Mouse (Mus musculus): ENCODE data around the gene Ip6k3. TPM values are rescaled to one million over a fixed set of nuclear protein-coding genes. Genes with fewer than 3 reads are reported as not detected.

The Ip6k3 gene
- total and polyA plus RNA-seq, 3 experiments: 0.05 TPM; not detected in 2

DNA sequence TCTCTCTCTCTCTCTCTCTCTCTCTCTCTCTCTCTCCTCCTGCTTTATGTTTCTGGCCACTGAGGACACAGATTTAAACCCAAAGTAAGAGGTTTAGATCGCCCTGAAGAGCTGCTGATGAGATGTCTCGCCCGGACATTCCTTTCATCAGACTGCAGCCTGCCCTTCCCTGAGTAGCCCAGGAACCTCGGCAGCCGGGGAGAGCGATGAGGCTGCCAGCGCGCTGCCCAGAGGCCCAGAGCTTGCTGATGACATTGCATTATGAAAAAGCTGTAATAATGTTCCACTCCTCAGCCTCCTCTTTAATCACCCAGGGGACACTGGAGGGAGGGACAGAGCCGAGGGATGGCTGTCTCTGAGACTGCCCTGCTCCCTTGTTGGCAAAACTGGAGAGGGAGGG is 27.3 kb downstream of the Ip6k3 start:
- Histone ChIP-seq H3K9me3 (replicated peaks) (no peaks in the 10 kb centered on the region), H3K4me1 (ENCODE audit: insufficient read depth, low read depth, low read length) (peaks cover 9% of the 10 kb centered on the region), H3K4me3 (ENCODE audit: low read depth, low read length) (no peak overlapping the region), H3K36me3 (replicated peaks) (no peaks in the 10 kb centered on the region), H3K27me3 (ENCODE audit: insufficient read depth, low read length) (peaks cover 46% of the 10 kb centered on the region)
- ATAC-seq (ENCODE audit: extremely low read depth, insufficient number of reproducible peaks, low FRiP score, poor library complexity, severe bottlenecking) (no peak), DNase-seq (ENCODE audit: low spot score) (no peak)
- TF ChIP-seq GATA1 (IDR thresholded peaks at IDR 0.05; ENCODE audit: borderline replicate concordance, low read length): no peak
- TF ChIP-seq POLR2AphosphoS5 (IDR thresholded peaks at IDR 0.05; ENCODE audit: insufficient replicate concordance, low read depth, low read length): no peak
- no peak for TF ChIP-seq TAL1 (conservative IDR thresholded peaks at IDR 0.05; ENCODE audit: low read depth, low read length)
- TF ChIP-seq CTCF (IDR thresholded peaks at IDR 0.05; ENCODE audit: low read depth, low read length): no peak
- TF ChIP-seq GATA2 (IDR thresholded peaks at IDR 0.05; ENCODE audit: borderline replicate concordance, low read depth, low read length): no peak

DNA sequence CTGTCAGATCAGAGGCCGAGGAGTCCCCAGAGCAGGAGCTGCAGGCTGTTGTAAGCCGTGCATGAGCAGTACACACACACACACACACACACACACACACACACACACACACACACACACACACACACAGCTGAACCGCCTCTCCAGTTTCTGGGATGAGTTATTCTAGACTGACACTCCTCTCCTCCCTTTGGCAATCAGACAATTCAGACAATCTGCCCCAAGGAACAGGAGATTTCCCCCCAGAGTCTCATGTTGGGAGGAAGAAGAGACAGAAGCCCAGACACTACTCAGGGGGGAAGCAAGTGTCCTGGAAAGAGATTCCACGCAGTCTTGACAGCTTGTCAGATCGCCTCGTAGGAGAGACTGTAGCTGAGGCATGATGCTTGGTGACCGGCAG is 28.3 kb downstream of the Ip6k3 start:
- peaks cover 16% of the 10 kb centered on the region for H3K4me1 ChIP-seq (ENCODE audit: insufficient read depth, low read depth, low read length)
- ATAC-seq (ENCODE audit: extremely low read depth, insufficient number of reproducible peaks, low FRiP score, poor library complexity, severe bottlenecking) (no peak), DNase-seq (ENCODE audit: low spot score) (no peak)
- TF ChIP-seq TAL1 (conservative IDR thresholded peaks at IDR 0.05; ENCODE audit: low read depth, low read length): no peak
- no peak for TF ChIP-seq GATA2 (IDR thresholded peaks at IDR 0.05; ENCODE audit: borderline replicate concordance, low read depth, low read length)
- TF ChIP-seq CTCF (IDR thresholded peaks at IDR 0.05; ENCODE audit: low read depth, low read length): no peak
- no peak for TF ChIP-seq POLR2AphosphoS5 (IDR thresholded peaks at IDR 0.05; ENCODE audit: insufficient replicate concordance, low read depth, low read length)
- no peak for TF ChIP-seq GATA1 (IDR thresholded peaks at IDR 0.05; ENCODE audit: borderline replicate concordance, low read length)
- no peaks in the 10 kb centered on the region for H3K9me3 ChIP-seq (replicated peaks)
- H3K4me3 ChIP-seq (ENCODE audit: low read depth, low read length): no peak overlapping the region
- H3K36me3 ChIP-seq (replicated peaks): no peaks in the 10 kb centered on the region
- peaks cover 42% of the 10 kb centered on the region for H3K27me3 ChIP-seq (ENCODE audit: insufficient read depth, low read length)

DNA sequence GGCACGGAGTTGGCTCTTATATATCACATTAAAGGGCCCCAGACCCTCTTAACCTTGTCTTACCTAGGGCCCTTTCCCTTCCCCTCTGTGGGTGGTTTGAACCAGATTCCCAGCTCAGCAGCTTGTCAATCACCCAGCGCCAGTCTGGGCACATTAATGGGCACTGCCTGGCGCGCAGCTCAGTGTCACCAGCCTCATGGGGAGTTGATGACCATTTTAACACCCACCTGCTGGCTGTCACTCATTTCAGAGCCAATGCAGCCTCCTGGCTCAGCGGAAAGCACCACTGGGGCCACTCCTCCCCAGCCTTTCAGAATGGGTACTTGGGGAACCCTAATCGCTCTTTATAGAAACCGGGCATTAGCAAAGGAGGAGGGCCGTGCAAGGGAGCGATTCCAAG is 29.2 kb downstream of the Ip6k3 start:
- Histone ChIP-seq H3K4me1 (ENCODE audit: insufficient read depth, low read depth, low read length) (peaks cover 23% of the 10 kb centered on the region), H3K9me3 (replicated peaks) (no peaks in the 10 kb centered on the region), H3K4me3 (ENCODE audit: low read depth, low read length) (no peak overlapping the region), H3K36me3 (replicated peaks) (no peaks in the 10 kb centered on the region), H3K27me3 (ENCODE audit: insufficient read depth, low read length) (peaks cover 39% of the 10 kb centered on the region)
- ATAC-seq (ENCODE audit: extremely low read depth, insufficient number of reproducible peaks, low FRiP score, poor library complexity, severe bottlenecking) (no peak), DNase-seq (ENCODE audit: low spot score) (no peak)
- no peak for TF ChIP-seq CTCF (IDR thresholded peaks at IDR 0.05; ENCODE audit: low read depth, low read length)
- no peak for TF ChIP-seq TAL1 (conservative IDR thresholded peaks at IDR 0.05; ENCODE audit: low read depth, low read length)
- no peak for TF ChIP-seq POLR2AphosphoS5 (IDR thresholded peaks at IDR 0.05; ENCODE audit: insufficient replicate concordance, low read depth, low read length)
- no peak for TF ChIP-seq GATA2 (IDR thresholded peaks at IDR 0.05; ENCODE audit: borderline replicate concordance, low read depth, low read length)
- no peak for TF ChIP-seq GATA1 (IDR thresholded peaks at IDR 0.05; ENCODE audit: borderline replicate concordance, low read length)

DNA sequence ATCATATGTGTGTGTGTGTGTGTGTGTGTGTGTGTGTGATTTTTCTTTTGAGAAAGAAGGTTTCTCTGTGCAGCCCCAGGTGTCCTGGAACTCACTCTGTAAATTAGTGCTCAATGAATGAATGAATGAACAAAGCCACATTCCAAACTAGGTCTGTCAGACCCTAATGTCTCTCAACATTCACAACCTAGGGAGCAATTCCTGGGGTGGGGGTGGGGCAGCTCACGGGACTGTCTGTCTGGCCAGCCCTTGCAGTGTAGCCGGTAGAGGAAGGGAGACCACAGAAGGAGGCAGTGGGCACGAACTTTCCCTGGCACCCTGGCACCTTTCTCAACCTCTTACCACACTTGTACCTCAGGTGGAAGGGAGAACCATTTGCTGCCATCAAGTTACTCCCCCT is 32.9 kb downstream of the Ip6k3 start:
- DNase-seq (ENCODE audit: low spot score) (no peak), ATAC-seq (ENCODE audit: extremely low read depth, insufficient number of reproducible peaks, low FRiP score, poor library complexity, severe bottlenecking) (no peak)
- H3K4me3 ChIP-seq (ENCODE audit: low read depth, low read length): no peak overlapping the region; the same call in 1 of the 2 replicates
- TF ChIP-seq CTCF (IDR thresholded peaks at IDR 0.05; ENCODE audit: low read depth, low read length): no peak
- TF ChIP-seq TAL1 (conservative IDR thresholded peaks at IDR 0.05; ENCODE audit: low read depth, low read length): no peak
- no peak for TF ChIP-seq GATA1 (IDR thresholded peaks at IDR 0.05; ENCODE audit: borderline replicate concordance, low read length)
- no peak for TF ChIP-seq GATA2 (IDR thresholded peaks at IDR 0.05; ENCODE audit: borderline replicate concordance, low read depth, low read length)
- no peak for TF ChIP-seq POLR2AphosphoS5 (IDR thresholded peaks at IDR 0.05; ENCODE audit: insufficient replicate concordance, low read depth, low read length)
- peaks cover 15% of the 10 kb centered on the region; the same call in 1 of the 2 replicates for H3K27me3 ChIP-seq (ENCODE audit: insufficient read depth, low read length)
- H3K36me3 ChIP-seq (replicated peaks): peaks cover 29% of the 10 kb centered on the region
- H3K4me1 ChIP-seq (ENCODE audit: insufficient read depth, low read depth, low read length): peaks cover 50% of the 10 kb centered on the region
- no peaks in the 10 kb centered on the region for H3K9me3 ChIP-seq (replicated peaks)

DNA sequence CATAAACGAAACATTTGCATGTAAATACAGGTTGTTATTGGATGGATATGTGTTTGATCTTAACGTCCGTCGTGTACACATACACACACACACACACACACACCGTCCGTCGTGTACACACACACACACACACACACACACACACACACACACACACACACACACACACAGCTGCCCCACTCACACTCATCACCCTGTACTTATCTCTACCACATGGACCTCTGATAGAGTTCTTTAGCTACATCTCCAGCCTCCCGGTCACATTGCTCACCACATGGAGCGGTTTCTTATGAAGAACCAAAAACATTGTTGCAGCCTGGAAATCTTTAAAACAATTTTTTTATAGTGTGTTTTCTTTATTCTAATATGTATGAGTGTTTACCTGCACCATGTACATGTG is 33.4 kb downstream of the Ip6k3 start:
- ATAC-seq (ENCODE audit: extremely low read depth, insufficient number of reproducible peaks, low FRiP score, poor library complexity, severe bottlenecking) (0 out of 2 replicates have a peak, but pooled peaks have one; percentile 9), DNase-seq (ENCODE audit: low spot score) (no peak)
- Histone ChIP-seq H3K4me1 (ENCODE audit: insufficient read depth, low read depth, low read length) (peaks cover 53% of the 10 kb centered on the region), H3K9me3 (replicated peaks) (no peaks in the 10 kb centered on the region), H3K36me3 (replicated peaks) (peaks cover 34% of the 10 kb centered on the region), H3K27me3 (ENCODE audit: insufficient read depth, low read length) (peaks cover 10% of the 10 kb centered on the region; the same call in 1 of the 2 replicates), H3K4me3 (ENCODE audit: low read depth, low read length) (peak overlapping the region; percentile 86; the same call in 1 of the 2 replicates)
- TF ChIP-seq TAL1 (conservative IDR thresholded peaks at IDR 0.05; ENCODE audit: low read depth, low read length): no peak
- no peak for TF ChIP-seq CTCF (IDR thresholded peaks at IDR 0.05; ENCODE audit: low read depth, low read length)

DNA sequence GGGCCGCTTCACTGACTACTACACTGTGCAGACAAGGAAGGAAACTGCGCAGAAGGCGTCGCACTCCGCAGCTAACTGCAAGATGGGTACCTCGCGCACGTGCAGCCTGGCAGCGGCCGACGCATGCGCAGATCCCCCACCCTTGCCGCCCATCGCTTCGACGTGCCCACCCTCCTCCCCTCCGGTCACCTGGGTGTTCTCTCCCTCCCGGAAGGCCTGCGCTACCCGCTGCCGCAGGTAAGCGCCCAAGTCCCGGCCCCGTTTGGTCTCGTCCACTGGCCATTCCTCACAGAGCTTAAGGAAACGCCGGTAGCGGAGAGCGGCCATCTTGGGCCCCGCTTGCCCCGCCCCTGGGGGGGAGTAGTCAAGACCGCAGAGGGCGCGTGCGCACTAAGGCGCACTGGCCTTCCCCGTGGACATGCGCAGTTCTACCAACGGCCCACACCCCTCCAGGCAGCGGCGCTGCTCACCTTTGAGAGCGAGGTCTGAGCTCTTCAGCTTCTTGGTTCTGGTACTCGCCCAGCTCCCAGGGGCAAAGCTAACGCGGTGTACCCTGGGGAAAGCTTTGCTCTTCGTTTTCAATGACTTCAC is 33.9 kb downstream of the Ip6k3 start, which contains the start of gene Uqcc2:
TSS of gene Uqcc2 (minus strand) at position 366 of the 591 bp plus-strand sequence.
- H3K27me3 ChIP-seq (ENCODE audit: insufficient read depth, low read length): peaks cover 10% of the 10 kb centered on the region; the same call in 1 of the 2 replicates
- ATAC-seq (ENCODE audit: extremely low read depth, insufficient number of reproducible peaks, low FRiP score, poor library complexity, severe bottlenecking) (peak; percentile 73; the same call in 1 of the 2 replicates), DNase-seq (ENCODE audit: low spot score) (peak; percentile 90)
- H3K9me3 ChIP-seq (replicated peaks): no peaks in the 10 kb centered on the region
- peak within 1 kb of the TSS; percentile 86 for H3K4me3 ChIP-seq (ENCODE audit: low read depth, low read length)
- peaks cover 53% of the 10 kb centered on the region for H3K4me1 ChIP-seq (ENCODE audit: insufficient read depth, low read depth, low read length)
- no peak for TF ChIP-seq GATA1 (IDR thresholded peaks at IDR 0.05; ENCODE audit: borderline replicate concordance, low read length)
- TF ChIP-seq GATA2 (IDR thresholded peaks at IDR 0.05; ENCODE audit: borderline replicate concordance, low read depth, low read length): no peak
- TF ChIP-seq TAL1 (conservative IDR thresholded peaks at IDR 0.05; ENCODE audit: low read depth, low read length): no peak
- TF ChIP-seq CTCF (IDR thresholded peaks at IDR 0.05; ENCODE audit: low read depth, low read length): no peak
- TF ChIP-seq POLR2AphosphoS5 (IDR thresholded peaks at IDR 0.05; ENCODE audit: insufficient replicate concordance, low read depth, low read length): no peak
- peaks cover 39% of the 10 kb centered on the region for H3K36me3 ChIP-seq (replicated peaks)
